Mouse (Mus musculus) liver, embryonic 14.5 days (tissue): ENCODE data around the gene Abcg5. TPM values are rescaled to one million over a fixed set of nuclear protein-coding genes. Genes with fewer than 3 reads are reported as not detected.

Experiments
- ATAC-seq: fragments of 200-750 bp; cut with Nextera tagmentation; 2 replicates; pipeline ENCODE4 v1.8.0; 2017; ENCODE audit warnings: moderate number of reproducible peaks, mild to moderate bottlenecking, moderate library complexity; ENCODE audit not compliant: insufficient read depth
- DNase-seq, 3 experiments: peaks; one replicate each; pipeline ENCODE4 v3.0.0-alpha.2; 2012 to 2013; ENCODE audit warnings: low read depth in 3 of 3, low spot score in 3 of 3
- H3K27ac ChIP-seq: fragments of 300-500 bp; sonication (generic); 2 replicates; pipeline ENCODE4 v1.5.1; 2014; ENCODE audit warnings: moderate library complexity, mild to moderate bottlenecking, control low read depth, inconsistent platforms
- H3K27me3 ChIP-seq: fragments of 300-500 bp; sonication (generic); 2 replicates; pipeline ENCODE4 v1.6.1; 2014; ENCODE audit warnings: mild to moderate bottlenecking, low read length, moderate library complexity; ENCODE audit not compliant: control insufficient read depth, insufficient read depth
- H3K36me3 ChIP-seq: fragments of 300-500 bp; sonication (generic); replicated peaks from 2 replicates; pipeline ENCODE4 v1.6.1; 2014; ENCODE audit warnings: low read depth; ENCODE audit not compliant: control insufficient read depth, insufficient read depth
- H3K4me1 ChIP-seq, 2 experiments: fragments of 200-500 bp in 1 of 2; fragments of 300-500 bp in 1 of 2; sonication (generic) in 1 of 2; replicated peaks; 2 replicates each; pipeline ENCODE4 v1.6.1; 2012 to 2014; ENCODE audit warnings: antibody characterized with exemption in 1 of 2, inconsistent platforms in 1 of 2, low read length in 1 of 2; ENCODE audit not compliant: control insufficient read depth in 2 of 2, insufficient read depth in 2 of 2
- H3K4me2 ChIP-seq: fragments of 300-500 bp; sonication (generic); 2 replicates; pipeline ENCODE4 v1.6.1; 2014; ENCODE audit warnings: low read depth, mild to moderate bottlenecking, control low read depth, moderate library complexity
- H3K4me3 ChIP-seq, 2 experiments: fragments of 200-500 bp in 1 of 2; fragments of 300-500 bp in 1 of 2; sonication (generic) in 1 of 2; 2 replicates each; pipeline ENCODE4 v1.5.1; 2012 to 2014; ENCODE audit warnings: low read depth in 2 of 2, low read length in 2 of 2, mild to moderate bottlenecking in 2 of 2, control low read depth in 1 of 2, inconsistent platforms in 1 of 2, moderate library complexity in 1 of 2; ENCODE audit not compliant: insufficient read depth in 1 of 2
- H3K9ac ChIP-seq: fragments of 300-500 bp; sonication (generic); replicated peaks from 2 replicates; pipeline ENCODE4 v1.6.1; 2014; ENCODE audit warnings: mild to moderate bottlenecking, control low read depth, moderate library complexity
- H3K9me3 ChIP-seq: fragments of 300-500 bp; sonication (generic); 2 replicates; pipeline ENCODE4 v1.6.1; 2016; ENCODE audit warnings: low read length, mixed read lengths; ENCODE audit not compliant: control insufficient read depth
- CTCF ChIP-seq: IDR thresholded peaks from 2 replicates; pipeline ENCODE4 v1.5.1; 2016; ENCODE audit warnings: antibody characterized with exemption, low read depth, control low read depth
- EP300 ChIP-seq: IDR thresholded peaks from 2 replicates; pipeline ENCODE4 v1.6.1; 2016; ENCODE audit warnings: antibody characterized with exemption, low read depth
- WGBS: fragments of 180-500 bp; shearing (Covaris S2); extraction: QIAGEN DNeasy Blood & Tissue Kit; methylation state at CpG from one replicate; pipeline ENCODE4 v1.1.7; 2014; ENCODE audit not compliant: insufficient replicate concordance; 5-methylcytosine and 5-hydroxymethylcytosine counted together
- polyA plus RNA-seq, 2 experiments: library from polyadenylated mRNA; depleted of rRNA in 1 of 2; stranded (reverse) in 1 of 2; unstranded in 1 of 2; fragments of >200 nt; fragmentation: Nextera tagmentation in 1 of 2; extraction: Ambion mirVana in 1 of 2; gene quantifications; 2 replicates each; pipeline versions ENCODE4 v1.2.1 to v1.2.3; 2012 to 2014

Abcg5 gene
- polyA plus RNA-seq, 2 experiments: 0.33 TPM

- no peaks in the 10 kb centered on the region for H3K9me3 ChIP-seq
- H3K27me3 ChIP-seq: no peaks in the 10 kb centered on the region
- 0 out of 4 replicates have a peak, but pooled peaks cover 0 to 2% of the 10 kb centered on the region in 2 experiments for H3K4me1 ChIP-seq
- no peak overlapping the region for H3K9ac ChIP-seq
- TF ChIP-seq EP300 (no peak), CTCF (no peak)
- DNase-seq (no peak), ATAC-seq (no peak)
- H3K4me2 ChIP-seq: no peak overlapping the region
- no peaks in the 10 kb centered on the region for H3K36me3 ChIP-seq
- no peak overlapping the region for H3K4me3 ChIP-seq
- WGBS: 62% methylated on average over 6 of the region's 6 CpGs
- no peak overlapping the region for H3K27ac ChIP-seq
Observed at GRCm38 (mm10) chr17:84621209-84621608, 61.6 kb downstream of the Abcg5 start.

- no peak overlapping the region for H3K9ac ChIP-seq
- ATAC-seq (no peak), DNase-seq (no peak)
- no peaks in the 10 kb centered on the region for H3K27me3 ChIP-seq
- H3K4me3 ChIP-seq: no peak overlapping the region
- H3K4me2 ChIP-seq: no peak overlapping the region
- WGBS: 57% methylated on average over 6 of the region's 6 CpGs
- H3K9me3 ChIP-seq: no peaks in the 10 kb centered on the region
- H3K4me1 ChIP-seq: 0 out of 4 replicates have a peak, but pooled peaks cover 0 to 2% of the 10 kb centered on the region in 2 experiments
- TF ChIP-seq CTCF: no peak
- TF ChIP-seq EP300: no peak
- no peaks in the 10 kb centered on the region for H3K36me3 ChIP-seq
- no peak overlapping the region for H3K27ac ChIP-seq
Observed at GRCm38 (mm10) chr17:84620610-84621009, 62.2 kb downstream of the Abcg5 start.

- H3K4me2 ChIP-seq: no peak overlapping the region
- TF ChIP-seq CTCF (no peak), EP300 (no peak)
- H3K9me3 ChIP-seq: no peaks in the 10 kb centered on the region
- H3K27ac ChIP-seq: no peak overlapping the region
- DNase-seq (no peak), ATAC-seq (no peak)
- no peaks in the 10 kb centered on the region for H3K27me3 ChIP-seq
- no peak overlapping the region for H3K4me3 ChIP-seq
- no peaks in the 10 kb centered on the region for H3K36me3 ChIP-seq
- 0 out of 4 replicates have a peak, but pooled peaks cover 0 to 2% of the 10 kb centered on the region in 2 experiments for H3K4me1 ChIP-seq
- 73% methylated on average over 3 of the region's 3 CpGs for WGBS
- H3K9ac ChIP-seq: no peak overlapping the region
Observed at GRCm38 (mm10) chr17:84620076-84620475, 62.7 kb downstream of the Abcg5 start.

GRCm38 (mm10) chr17:84619112-84619511 is 63.7 kb downstream of the Abcg5 start:
- WGBS: 71% methylated on average over 7 of the region's 7 CpGs
- no peak for TF ChIP-seq EP300
- TF ChIP-seq CTCF: no peak
- 0 out of 4 replicates have a peak, but pooled peaks cover 0 to 2% of the 10 kb centered on the region in 2 experiments for H3K4me1 ChIP-seq
- H3K36me3 ChIP-seq: no peaks in the 10 kb centered on the region
- ATAC-seq: no peak
- H3K9me3 ChIP-seq: no peaks in the 10 kb centered on the region
- DNase-seq: no peak
- H3K4me2 ChIP-seq: no peak overlapping the region
- no peaks in the 10 kb centered on the region for H3K27me3 ChIP-seq
- H3K9ac ChIP-seq: no peak overlapping the region
- H3K4me3 ChIP-seq: no peak overlapping the region
- no peak overlapping the region for H3K27ac ChIP-seq

GRCm38 (mm10) chr17:84617953-84618352 is 64.9 kb downstream of the Abcg5 start:
- Histone ChIP-seq H3K4me3 (no peak overlapping the region), H3K27ac (no peak overlapping the region), H3K27me3 (no peaks in the 10 kb centered on the region), H3K9ac (no peak overlapping the region), H3K9me3 (no peaks in the 10 kb centered on the region; the same call in 1 of the 2 replicates), H3K4me2 (no peak overlapping the region), H3K4me1 (0 out of 4 replicates have a peak, but pooled peaks cover 0 to 2% of the 10 kb centered on the region in 2 experiments), H3K36me3 (no peaks in the 10 kb centered on the region)
- TF ChIP-seq EP300 (no peak), CTCF (no peak)
- 70% methylated on average over 6 of the region's 6 CpGs for WGBS
- ATAC-seq (no peak), DNase-seq (no peak)
